Mouse (Mus musculus): ENCODE results near the gene Cdh26.

Cdh26 gene

DNA sequence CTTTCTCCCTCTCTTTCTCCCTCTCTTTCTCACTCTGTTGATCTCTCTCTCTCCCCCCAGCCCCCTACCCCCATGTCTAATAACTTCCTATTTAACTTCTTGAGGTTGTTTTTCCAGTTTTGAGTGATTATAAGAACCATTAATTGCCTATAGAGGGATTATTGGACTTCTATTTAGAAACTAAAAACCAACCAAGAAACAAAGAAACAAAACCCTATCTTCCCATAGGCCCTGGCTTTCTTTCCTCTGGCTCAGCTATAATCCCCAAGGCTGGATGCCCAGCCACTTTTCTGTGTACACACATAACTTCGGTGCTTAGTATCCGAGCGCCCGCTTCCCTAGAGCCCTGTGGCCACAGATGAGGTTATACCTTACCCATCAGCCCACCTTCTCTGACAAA lies at the start of gene Cdh26:
Gene Cdh26 (plus strand): TSS at position 301 of the 400 bp plus-strand sequence.
- DNase-seq (ENCODE audit: low read depth): no peak

DNA sequence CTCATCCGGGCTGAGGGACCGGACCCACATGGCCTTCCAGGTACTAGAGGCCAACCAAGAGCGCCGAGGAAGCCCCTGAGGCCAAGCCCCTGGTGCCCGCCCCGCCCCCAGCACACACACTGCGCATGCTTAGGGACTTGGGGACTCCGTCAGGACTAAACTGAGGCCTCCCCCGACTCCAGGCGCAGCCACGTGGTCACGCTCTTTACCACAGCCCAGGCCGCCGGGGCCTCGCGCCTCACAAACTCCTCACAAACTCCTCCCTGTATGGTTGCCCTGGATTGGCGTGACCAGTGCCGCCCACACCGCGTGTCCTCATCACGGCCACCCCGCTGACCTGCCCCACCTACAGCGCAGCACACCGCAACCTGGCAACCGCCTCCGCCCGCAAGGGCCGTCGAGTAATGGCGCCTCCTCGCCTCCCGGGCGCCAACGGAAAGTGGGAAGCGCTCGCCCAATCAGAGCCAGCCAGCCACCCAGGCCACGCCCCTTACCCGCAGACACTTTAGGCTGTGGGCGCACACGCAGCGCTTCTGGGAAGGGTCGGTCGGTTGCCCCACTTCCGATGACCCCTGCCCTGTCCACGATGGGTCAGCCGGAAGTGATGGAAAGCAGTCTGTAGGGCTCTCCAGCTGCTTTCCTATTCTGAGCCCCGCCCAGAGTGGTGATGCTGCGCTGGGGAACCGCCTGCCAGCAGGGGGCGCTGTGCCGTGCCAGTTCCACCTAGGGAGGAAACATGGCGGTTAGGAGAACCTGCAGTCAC lies 23.1 kb upstream of the Cdh26 start, which contains the start of gene Sycp2:
Gene Sycp2 (minus strand): TSS at position 633 of the 763 bp plus-strand sequence.
- DNase-seq (ENCODE audit: low read depth): no peak

DNA sequence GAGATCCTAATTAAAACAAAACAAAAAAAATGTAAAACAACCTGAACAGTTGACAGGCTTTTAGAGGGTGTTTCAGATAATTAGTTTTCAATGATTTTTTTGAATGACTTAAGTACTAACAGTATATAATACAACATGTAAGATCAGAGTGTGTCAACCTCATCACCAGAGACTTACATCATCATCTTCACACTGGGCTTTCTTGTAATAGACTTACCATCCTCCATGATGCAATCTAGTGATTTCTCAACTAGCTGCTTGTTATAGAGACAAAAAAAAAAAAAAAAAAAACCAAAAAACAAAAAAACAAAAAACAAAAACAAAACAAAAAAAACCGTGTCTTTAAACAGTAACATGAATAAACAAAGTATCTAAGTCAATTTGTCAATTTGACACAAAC lies 21.3 kb upstream of the Cdh26 start:
- DNase-seq (ENCODE audit: low read depth): no peak

- DNase-seq (ENCODE audit: low read depth): no peak
These were observed 20.0 kb upstream of the Cdh26 start for GRCm38 (mm10) chr2:178410286-178410685.

DNA sequence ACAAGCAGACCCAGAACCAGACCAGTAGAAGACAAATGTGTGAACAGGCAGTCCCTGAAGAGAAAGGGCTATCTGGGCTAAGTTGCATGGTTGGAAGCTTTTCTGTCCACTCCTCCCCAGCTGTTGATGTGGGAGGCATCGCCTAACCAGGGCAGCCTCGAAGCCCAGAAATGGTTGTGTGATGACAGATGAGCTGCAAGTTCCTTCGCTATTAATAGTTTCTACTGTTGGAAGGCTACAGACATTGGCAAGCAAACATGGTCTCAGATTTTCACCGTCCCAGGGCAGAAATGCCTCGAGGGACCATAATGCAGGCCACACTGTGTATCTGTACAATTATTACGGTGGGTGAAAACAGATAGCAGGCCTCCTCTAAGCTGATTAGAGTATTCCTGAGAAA lies 17.7 kb upstream of the Cdh26 start:
- no peak for DNase-seq (ENCODE audit: low read depth)

DNA sequence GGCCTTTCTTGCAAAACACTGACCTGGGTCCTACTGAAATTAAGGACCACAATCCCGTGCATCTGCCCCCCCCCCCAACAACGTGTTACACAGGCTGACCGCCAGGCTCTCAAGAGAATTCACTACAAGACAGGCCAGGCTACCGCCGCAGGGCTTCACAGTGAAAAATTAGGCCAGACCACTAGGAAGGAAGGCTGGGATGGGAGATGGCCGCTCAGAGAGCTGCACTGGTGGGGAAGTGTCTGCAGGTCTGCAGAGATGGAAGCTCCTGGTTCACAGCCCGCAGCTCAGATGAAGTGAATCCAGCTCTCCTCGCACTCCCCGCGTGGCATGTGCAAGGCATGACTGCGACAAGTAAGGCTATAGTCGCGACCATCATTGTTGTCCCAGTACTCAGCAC lies 17.2 kb upstream of the Cdh26 start:
- DNase-seq (ENCODE audit: low read depth): no peak

DNA sequence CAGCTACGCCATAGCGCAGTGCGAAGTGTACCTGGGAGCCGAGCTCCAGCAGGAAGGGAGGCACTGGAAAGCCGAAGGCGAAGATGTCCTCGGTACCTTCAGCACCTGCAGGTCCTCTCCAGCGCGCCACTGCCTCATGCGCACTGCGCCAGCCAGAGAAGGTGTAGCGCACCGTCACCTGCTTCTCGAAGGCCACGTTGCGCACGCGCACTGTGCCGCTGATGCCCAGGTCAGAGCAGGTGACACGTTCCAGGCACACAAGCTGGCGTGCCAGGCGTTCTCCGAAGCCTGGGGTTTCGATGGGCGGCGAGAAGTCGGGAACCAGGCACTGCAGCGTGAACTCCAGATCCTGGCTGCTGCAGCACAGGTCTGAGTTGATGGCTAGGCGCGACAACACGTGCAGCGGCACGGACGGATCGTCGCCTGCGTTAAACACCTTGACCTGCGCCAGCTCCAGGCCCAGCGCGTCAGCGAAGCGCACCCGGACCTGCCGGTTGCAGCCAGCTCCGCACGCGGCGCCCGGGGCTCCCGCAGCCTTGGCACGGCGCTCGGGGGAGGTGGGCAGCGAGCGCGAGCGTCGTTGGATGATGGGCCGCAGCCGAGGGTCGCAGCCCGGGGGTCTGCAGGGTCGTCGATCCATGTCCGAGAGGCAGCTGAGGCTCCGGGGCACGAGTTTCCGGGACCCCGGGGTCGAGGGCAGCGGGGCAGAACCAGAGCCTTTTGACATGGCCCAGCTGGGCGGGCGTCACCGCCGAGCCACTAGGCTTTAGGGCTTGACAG lies 16.7 kb upstream of the Cdh26 start:
- no peak for DNase-seq (ENCODE audit: low read depth)

- no peak for DNase-seq (ENCODE audit: low read depth)
These were observed 15.8 kb upstream of the Cdh26 start, which contains the start of the genes Ppp1r3d and Fam217b for GRCm38 (mm10) chr2:178414261-178415149. TSS of gene Ppp1r3d (minus strand) at chr2:178414472. TSS of gene Fam217b (plus strand) at chr2:178414524.

GRCm38 (mm10) chr2:178415150-178415448 lies 15.2 kb upstream of the Cdh26 start:
- DNase-seq (ENCODE audit: low read depth): no peak

DNA sequence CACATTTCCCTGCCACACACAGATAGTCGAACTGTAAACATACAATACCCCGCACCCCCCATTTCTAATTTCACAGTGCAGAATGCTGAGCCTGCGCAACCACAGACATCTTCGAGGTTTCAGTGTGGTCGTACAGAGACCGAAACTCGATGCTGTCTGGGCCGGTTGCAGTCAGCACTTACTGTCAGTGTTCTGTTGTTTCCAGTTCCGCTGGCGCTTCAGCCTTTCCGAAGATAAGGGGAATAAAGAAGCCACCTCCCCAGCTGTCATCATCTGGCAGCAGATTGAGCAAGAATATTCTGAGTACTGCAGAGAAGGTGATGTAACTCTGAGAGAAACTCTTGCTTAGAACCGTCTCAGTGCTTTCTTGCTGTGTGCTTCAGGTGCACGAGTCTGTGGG lies 13.9 kb upstream of the Cdh26 start:
- no peak for DNase-seq (ENCODE audit: low read depth)

- no peak for DNase-seq (ENCODE audit: low read depth)
These were observed 13.4 kb upstream of the Cdh26 start for GRCm38 (mm10) chr2:178416970-178417369.

DNA sequence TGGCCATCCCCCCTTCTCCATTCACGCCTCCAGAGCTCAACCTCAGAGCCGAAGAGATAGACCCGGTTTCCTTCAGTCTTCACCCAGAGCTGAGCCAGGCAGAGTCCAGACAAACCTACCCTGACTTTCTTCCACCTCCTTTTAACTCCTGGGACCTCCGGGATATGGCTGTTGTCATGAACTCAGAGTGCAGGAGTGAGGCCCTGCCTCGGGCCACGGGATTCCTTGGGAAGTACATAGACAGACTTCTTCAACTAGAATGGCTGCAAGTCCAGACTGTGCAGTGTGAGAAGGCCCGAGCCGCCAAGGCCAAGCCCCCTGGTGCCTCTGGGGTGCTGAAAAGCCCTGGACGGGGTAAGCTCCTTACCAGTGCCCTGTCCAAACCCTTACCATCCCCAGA lies 9.8 kb upstream of the Cdh26 start:
- DNase-seq (ENCODE audit: low read depth): no peak

DNA sequence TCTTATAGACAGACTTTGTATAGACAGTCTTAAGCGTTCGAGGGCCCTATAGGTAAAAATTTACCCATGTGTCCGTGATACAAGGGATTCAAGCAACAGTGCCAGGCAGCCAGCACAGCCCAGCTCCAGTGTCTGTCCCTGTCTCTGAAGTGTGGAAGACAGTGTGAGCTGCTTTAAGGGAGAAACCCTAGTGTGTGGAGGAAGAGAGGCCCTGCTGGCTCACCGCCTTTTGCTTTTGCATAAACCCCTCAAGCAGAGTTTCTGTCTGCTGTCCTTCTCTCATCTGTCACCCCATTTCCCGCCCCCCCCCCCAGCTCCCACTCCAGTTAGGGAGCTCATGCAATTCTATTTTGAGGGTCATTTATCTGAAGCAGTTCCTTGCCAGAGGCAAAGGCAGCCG lies 8.7 kb upstream of the Cdh26 start:
- no peak for DNase-seq (ENCODE audit: low read depth)

DNA sequence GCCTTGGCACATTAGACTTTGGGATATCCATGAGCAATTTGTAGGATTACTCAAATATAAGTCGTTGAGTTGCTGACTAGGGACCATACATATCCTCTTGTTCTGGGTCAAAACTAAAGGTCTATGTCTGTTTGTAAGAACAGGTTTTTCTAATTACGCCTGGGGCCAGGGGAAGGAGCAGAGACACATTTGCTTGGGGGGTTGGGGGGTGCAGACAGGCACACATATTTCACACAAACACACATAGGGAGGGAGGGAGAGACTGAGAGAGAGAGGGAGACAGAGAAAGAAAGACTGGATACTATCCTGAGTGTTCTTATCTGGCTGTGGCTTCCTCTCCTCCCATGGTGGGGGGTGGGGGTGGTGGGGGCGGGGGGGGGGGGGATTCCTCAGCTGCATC lies 8.1 kb upstream of the Cdh26 start:
- DNase-seq (ENCODE audit: low read depth): no peak

DNA sequence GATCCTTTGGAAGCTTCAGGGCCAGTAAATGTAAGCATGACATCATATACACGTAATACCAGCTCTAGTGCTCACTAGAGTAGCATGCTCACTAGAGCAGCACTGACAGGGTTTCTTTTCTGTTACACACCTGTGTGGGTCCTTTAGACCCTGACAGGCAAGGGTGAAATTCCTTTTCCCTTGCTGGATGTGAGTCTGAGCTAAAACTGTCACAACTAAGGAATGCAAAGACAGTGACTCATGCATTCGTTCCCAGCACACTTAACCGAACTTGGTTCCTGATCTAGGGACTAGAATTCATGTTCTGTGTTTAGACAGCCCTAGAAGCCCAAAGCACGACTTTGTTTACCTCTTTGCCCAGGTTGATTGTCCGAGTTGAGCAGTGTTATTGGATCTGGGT lies 7.1 kb upstream of the Cdh26 start:
- no peak for DNase-seq (ENCODE audit: low read depth)

DNA sequence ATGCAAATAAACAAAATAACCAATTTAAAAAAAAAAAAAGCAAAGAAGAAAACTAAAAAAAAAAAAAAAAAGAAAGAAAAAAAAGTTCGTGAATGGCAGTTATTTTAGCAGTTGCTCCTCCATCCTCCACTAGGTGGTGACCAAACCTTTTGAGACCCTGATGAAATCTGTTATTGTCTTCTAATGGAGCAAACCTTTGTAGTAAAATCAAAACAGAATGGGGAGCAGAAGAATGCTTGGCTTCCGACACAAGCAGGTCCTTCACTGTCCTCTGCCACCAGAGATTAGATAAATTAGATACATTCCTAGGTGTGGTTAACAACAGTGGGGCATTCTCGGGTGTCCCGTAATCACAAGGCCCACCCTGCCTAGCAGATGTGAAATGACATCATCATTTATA lies 4.1 kb upstream of the Cdh26 start:
- DNase-seq (ENCODE audit: low read depth): no peak

DNA sequence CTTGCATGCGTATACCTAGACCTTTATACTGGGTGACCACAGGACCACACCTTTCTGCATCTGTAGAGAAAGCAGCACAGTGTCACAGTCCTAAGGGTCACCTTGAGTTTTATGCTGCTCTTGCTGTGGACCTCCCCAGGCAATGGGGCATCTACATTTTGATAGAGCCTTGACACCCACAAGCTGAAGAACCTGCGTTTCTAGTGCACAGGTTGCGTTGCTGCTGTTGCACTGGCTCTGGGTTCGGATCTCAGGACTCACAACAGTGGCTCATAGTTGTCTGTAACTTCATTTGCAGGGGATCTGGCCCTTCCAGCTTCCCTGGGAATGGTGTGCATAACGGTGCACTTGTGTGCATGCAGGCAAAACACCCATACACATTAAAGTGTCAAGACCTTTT lies 3.1 kb upstream of the Cdh26 start:
- no peak for DNase-seq (ENCODE audit: low read depth)

- DNase-seq (ENCODE audit: low read depth): no peak
These were observed 2.1 kb upstream of the Cdh26 start for GRCm38 (mm10) chr2:178428183-178428582.

- DNase-seq (ENCODE audit: low read depth): no peak
These were observed 1.7 kb upstream of the Cdh26 start for GRCm38 (mm10) chr2:178428676-178429075.

DNA sequence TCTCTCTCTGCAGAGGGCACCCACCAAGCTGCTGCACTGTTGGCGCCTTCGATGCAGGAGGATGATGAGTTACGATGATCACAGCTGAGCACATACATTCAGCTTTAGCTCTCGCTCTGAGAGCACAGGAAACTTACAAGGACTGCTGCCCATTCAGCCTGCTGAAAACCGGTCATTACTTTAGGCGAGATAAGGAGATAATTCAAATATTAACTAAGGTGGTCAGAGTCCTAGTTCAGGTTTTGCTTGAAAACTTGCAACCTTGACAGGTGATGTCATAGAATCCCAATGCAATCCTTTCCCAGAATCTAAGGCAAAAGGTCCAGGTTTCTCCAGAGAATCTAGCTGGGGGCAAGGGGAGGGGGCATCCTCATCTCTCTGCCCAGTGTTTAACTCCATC lies 905 bp upstream of the Cdh26 start:
- DNase-seq (ENCODE audit: low read depth): no peak

- no peak for DNase-seq (ENCODE audit: low read depth)
These were observed 3.2 kb downstream of the Cdh26 start for GRCm38 (mm10) chr2:178433495-178433894.

GRCm38 (mm10) chr2:178433903-178434302 lies 3.6 kb downstream of the Cdh26 start:
- no peak for DNase-seq (ENCODE audit: low read depth)

DNA sequence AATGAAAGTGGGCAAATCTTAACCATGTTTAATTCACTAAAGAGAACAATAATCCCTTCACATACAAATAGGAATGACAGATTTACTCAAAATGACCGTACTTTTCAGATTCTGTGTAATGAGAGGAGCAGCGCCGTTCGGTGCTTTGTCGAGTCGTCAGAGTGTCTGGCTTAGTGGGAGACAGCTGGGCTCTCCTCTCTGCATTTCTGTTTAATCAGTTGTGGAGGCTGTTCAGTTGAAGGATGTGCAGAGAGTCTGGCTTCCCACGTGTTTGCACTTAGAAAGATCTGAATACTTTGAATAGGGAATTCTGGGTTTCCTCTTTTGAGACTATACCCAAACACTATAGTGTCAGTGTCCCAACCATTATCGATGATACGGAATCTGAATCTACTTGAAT lies 7.0 kb downstream of the Cdh26 start:
- no peak for DNase-seq (ENCODE audit: low read depth)

Data from induced T-regulatory cell, adult 2 months (primary cell).